Mouse (Mus musculus) heart, embryonic 16.5 days (tissue): ENCODE measurements around the gene Gm17387. TPM values are rescaled to one million over a fixed set of nuclear protein-coding genes. Genes with fewer than 3 reads are reported as not detected.
A peak's percentile ranks its signal among the peaks of the same experiment; 100 is the strongest.

ENCODE experiments used
- ATAC-seq: fragments of 200-750 bp; cut with Nextera tagmentation; replicated peaks from 2 replicates; pipeline ENCODE4 v1.8.0; 2017; ENCODE audit warnings: moderate number of reproducible peaks; ENCODE audit not compliant: insufficient read depth, low FRiP score; ENCODE audit errors: extremely low read depth
- H3K27ac ChIP-seq: fragments of 300-500 bp; sonication (generic); 2 replicates; pipeline ENCODE4 v1.5.1; 2014; ENCODE audit warnings: mild to moderate bottlenecking, low read length, control low read depth, moderate library complexity
- H3K27me3 ChIP-seq: fragments of 300-500 bp; sonication (generic); 2 replicates; pipeline ENCODE4 v1.6.1; 2014; ENCODE audit warnings: low read length, mixed read lengths; ENCODE audit not compliant: control insufficient read depth, insufficient read depth
- H3K36me3 ChIP-seq: fragments of 300-500 bp; sonication (generic); 2 replicates; pipeline ENCODE4 v1.6.1; 2014; ENCODE audit not compliant: control insufficient read depth, insufficient read depth
- H3K4me1 ChIP-seq: fragments of 300-500 bp; sonication (generic); 2 replicates; pipeline ENCODE4 v1.6.1; 2014; ENCODE audit warnings: low read length, mixed read lengths; ENCODE audit not compliant: control insufficient read depth, insufficient read depth
- H3K4me2 ChIP-seq: fragments of 300-500 bp; sonication (generic); 2 replicates; pipeline ENCODE4 v1.6.1; 2014; ENCODE audit warnings: low read depth, mild to moderate bottlenecking, control low read depth, low read length
- H3K4me3 ChIP-seq: fragments of 300-500 bp; sonication (generic); 2 replicates; pipeline ENCODE4 v1.5.1; 2014; ENCODE audit warnings: mild to moderate bottlenecking, control low read depth, low read length
- H3K9ac ChIP-seq: fragments of 300-500 bp; sonication (generic); 2 replicates; pipeline ENCODE4 v1.6.1; 2014; ENCODE audit warnings: low read length, control low read depth
- H3K9me3 ChIP-seq: fragments of 300-500 bp; sonication (generic); replicated peaks from 2 replicates; pipeline ENCODE4 v1.6.1; 2016; ENCODE audit warnings: low read length; ENCODE audit not compliant: control insufficient read depth
- whole genome bisulfite sequencing: fragments of 180-500 bp; shearing (Covaris S2); extraction: QIAGEN DNeasy Blood & Tissue Kit; methylation state at CpG from one replicate; pipeline ENCODE4 v1.1.7; 2014; 5-methylcytosine and 5-hydroxymethylcytosine counted together
- polyA plus RNA-seq: library from polyadenylated mRNA; unstranded; fragments of >200 nt; fragmentation: Nextera tagmentation; extraction: Ambion mirVana; gene quantifications from 2 replicates; pipeline ENCODE4 v1.2.1, GENCODE M21; 2015

Gene Gm17387
- polyA plus RNA-seq, 1 experiment from 2014 or later = not detected

DNA sequence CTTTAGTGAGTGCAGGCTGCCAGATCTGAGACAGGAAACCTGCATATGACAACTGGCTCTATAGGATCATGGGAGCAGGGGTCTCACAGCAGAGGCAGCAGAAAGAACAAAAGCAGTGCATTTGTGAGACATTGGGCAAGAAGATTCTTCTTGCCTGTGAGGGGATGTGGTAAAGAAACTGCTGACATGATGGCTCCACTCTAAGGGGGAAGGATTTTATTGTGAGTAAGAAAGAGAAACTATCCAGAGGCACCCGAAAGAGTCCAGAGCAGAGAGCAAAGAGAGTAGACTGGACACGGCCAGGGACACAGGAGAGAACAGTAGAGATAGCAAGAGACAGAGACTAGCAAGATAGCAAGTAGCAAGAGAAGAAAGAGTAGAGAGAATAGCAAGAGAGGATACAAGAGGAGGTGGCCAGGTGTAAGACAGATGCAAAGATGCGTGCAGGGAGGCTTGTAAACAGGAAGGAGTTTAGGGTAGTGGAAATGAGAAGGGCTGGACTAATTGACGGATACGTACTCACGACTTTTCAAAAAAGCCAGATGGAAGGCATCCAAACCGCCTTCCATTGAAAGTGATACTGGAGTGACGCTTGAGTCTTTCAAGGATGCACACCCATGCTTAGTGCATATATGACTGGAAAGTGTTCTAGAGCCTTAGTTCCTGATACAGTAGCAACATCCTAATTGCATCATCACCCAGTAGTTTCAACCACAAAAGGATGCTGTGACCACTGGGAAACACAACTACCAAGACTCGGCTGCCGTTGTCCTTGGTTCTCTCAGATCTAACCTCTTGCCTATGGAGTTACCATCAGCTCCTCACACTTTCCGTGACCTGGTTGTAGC lies 29.9 kb upstream of the Gm17387 start:
- ATAC-seq = no peak
- 72% methylated on average over 11 of the region's 11 CpGs for WGBS
- no peaks in the 10 kb centered on the region for H3K9me3 ChIP-seq

GRCm38 (mm10) chr7:141000881-141001708 lies 27.8 kb upstream of the Gm17387 start:
- no peak for ATAC-seq
- Histone ChIP-seq H3K27ac (no peak overlapping the region), H3K4me1 (no peaks in the 10 kb centered on the region), H3K9me3 (no peaks in the 10 kb centered on the region), H3K9ac (no peak overlapping the region), H3K4me2 (no peak overlapping the region), H3K27me3 (no peaks in the 10 kb centered on the region), H3K36me3 (no peaks in the 10 kb centered on the region), H3K4me3 (no peak overlapping the region)
- 76% methylated on average over 15 of the region's 15 CpGs for WGBS

More for the DNA sequence above, 29.9 kb upstream of the Gm17387 start:
- no peak overlapping the region for H3K9ac ChIP-seq
- H3K36me3 ChIP-seq = no peaks in the 10 kb centered on the region
- H3K27me3 ChIP-seq = no peaks in the 10 kb centered on the region
- H3K4me2 ChIP-seq = no peak overlapping the region
- 0 out of 2 replicates have a peak overlapping the region, but pooled peaks have one; percentile 9 for H3K27ac ChIP-seq
- H3K4me3 ChIP-seq = no peak overlapping the region
- no peaks in the 10 kb centered on the region for H3K4me1 ChIP-seq

DNA sequence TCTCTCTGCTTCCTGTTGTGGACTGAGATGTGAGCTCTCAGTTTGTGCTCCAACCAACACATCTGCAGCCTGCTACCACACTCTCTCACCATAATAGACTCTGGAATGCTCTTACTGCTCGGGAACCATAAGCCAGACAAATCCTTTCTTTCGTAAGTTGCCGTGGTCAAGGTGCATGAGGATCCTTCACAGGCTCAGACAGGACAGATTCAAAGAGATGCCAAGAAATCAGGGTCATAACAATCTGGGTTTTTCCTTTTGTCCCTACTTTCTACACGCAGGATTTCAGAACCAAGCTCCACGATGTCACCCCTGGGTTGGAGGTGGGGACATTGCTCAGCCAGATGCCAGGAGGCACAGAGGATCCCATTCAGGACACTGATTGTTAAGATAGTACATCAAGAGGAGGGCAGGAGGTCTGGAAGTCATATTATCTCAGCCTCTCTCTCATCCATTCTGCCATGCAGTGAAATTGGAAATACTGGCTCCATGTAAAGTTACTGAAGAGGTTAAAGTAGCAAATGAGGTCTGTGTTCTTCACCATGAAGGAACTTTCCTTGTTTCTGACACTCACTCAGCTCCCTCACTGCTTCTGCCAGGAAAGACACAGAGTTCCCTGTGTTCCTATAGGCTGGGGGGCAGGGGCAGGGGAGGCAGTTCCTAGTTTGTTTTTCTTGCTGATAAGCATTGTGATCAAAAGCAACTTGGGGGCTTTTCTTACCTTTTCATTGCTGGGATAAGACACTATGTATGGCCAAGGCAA lies 25.5 kb upstream of the Gm17387 start:
- no peak overlapping the region for H3K9ac ChIP-seq
- peaks cover 2% of the 10 kb centered on the region; the same call in 1 of the 2 replicates for H3K4me1 ChIP-seq
- 61% methylated on average over 5 of the region's 5 CpGs for WGBS
- no peak overlapping the region for H3K4me3 ChIP-seq
- no peak overlapping the region for H3K4me2 ChIP-seq
- H3K36me3 ChIP-seq = no peaks in the 10 kb centered on the region
- no peaks in the 10 kb centered on the region for H3K9me3 ChIP-seq
- ATAC-seq = no peak
- no peaks in the 10 kb centered on the region for H3K27me3 ChIP-seq
- no peak overlapping the region for H3K27ac ChIP-seq

DNA sequence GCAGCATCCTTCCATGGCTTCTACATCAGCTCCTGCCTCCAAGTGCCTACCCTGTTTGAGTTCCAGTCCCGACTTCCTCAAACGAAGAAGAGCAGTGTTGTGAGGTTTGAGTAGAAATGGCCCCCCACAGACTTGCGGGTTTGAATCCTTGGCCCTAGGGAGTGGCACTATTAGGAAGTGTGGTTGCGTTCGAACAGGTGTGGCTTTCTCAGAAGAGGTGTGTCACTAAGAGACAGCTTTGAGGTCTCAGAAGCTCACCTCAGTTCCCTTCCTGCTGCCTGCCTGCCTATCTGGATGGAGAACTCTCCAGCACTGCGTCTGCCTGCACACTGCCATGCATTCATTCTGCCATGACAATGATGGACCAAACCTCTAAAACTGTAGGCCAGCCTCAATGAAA lies 22.5 kb upstream of the Gm17387 start:
- WGBS = 79% methylated on average over 6 of the region's 6 CpGs
- Histone ChIP-seq H3K4me2 (no peak overlapping the region), H3K9ac (no peak overlapping the region), H3K27ac (no peak overlapping the region), H3K4me3 (no peak overlapping the region), H3K36me3 (no peaks in the 10 kb centered on the region), H3K4me1 (peaks cover 13% of the 10 kb centered on the region), H3K27me3 (no peaks in the 10 kb centered on the region), H3K9me3 (no peaks in the 10 kb centered on the region)
- no peak for ATAC-seq

DNA sequence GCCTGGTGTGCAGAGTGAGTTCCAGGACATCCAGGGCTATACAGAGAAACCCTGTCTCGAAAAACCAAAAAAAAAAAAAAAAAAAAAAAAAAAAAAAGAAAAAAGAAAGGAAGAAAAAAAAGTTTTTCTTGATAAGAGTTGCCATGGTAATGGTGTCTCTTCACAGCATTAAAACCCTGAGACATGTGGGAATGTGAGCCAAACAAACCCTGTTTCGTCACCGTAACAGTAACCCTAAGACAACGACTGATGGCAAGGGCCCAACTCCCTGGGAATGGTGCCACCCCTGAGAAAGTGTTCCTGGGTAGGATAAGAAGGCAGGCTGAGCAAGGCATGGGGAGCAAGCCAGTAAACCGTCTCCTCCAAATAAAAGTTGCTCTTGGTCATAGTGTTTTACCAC lies 22.0 kb upstream of the Gm17387 start:
- Histone ChIP-seq H3K27me3 (no peaks in the 10 kb centered on the region), H3K27ac (no peak overlapping the region), H3K9ac (no peak overlapping the region), H3K4me3 (no peak overlapping the region), H3K36me3 (no peaks in the 10 kb centered on the region), H3K4me1 (peaks cover 13% of the 10 kb centered on the region), H3K4me2 (no peak overlapping the region), H3K9me3 (no peaks in the 10 kb centered on the region)
- 58% methylated on average over 4 of the region's 5 CpGs for WGBS
- ATAC-seq = no peak

GRCm38 (mm10) chr7:141008312-141008761 lies 20.6 kb upstream of the Gm17387 start:
- Histone ChIP-seq H3K4me3 (no peak overlapping the region), H3K4me1 (peaks cover 13% of the 10 kb centered on the region), H3K9me3 (no peaks in the 10 kb centered on the region), H3K36me3 (no peaks in the 10 kb centered on the region), H3K4me2 (peak overlapping the region; percentile 47), H3K9ac (no peak overlapping the region), H3K27ac (no peak overlapping the region), H3K27me3 (no peaks in the 10 kb centered on the region)
- no peak for ATAC-seq
- WGBS = 6% methylated on average over 7 of the region's 7 CpGs

DNA sequence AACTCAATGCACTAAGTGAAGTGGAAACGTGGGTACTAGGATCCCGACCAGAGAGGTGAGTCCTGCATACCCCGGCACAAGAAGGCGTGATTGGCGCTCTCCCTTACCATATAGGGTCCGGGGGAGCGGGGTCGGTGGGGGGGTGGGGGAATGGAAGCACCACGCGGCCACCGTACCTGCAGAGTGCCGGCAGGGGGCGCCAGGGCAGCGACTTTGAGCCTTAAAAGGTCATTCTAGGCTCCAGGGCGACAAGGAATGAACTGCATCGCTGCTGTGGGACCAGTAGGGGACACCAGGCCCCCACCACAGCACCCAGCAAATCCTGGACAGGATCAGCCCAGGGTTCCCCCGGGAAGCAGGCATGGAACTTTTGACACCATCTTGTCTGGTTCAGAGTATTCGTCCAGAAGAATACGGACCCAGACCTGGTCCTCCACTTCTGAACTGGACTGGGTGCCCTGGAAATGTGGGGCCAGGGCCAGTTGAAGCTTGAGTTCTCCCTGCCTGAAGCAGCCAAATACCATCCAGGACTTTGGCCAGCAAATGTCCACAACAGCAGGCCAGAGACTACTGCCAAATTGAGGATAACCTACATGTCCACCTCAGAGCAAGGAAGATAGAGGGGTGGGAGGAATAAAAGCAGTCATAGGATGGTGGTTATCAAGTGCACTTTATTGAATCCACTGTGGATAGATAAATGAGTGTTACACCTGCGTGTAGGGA lies 19.8 kb upstream of the Gm17387 start:
- peak; percentile 69; the same call in 1 of the 2 replicates for ATAC-seq
- 7% methylated on average over 20 of the region's 20 CpGs for WGBS
- Histone ChIP-seq H3K27ac (0 out of 2 replicates have a peak overlapping the region, but pooled peaks have one; percentile 5), H3K9me3 (no peaks in the 10 kb centered on the region), H3K4me2 (peak overlapping the region; percentile 47), H3K4me1 (peaks cover 13% of the 10 kb centered on the region), H3K27me3 (no peaks in the 10 kb centered on the region), H3K4me3 (peak overlapping the region; percentile 50), H3K36me3 (no peaks in the 10 kb centered on the region), H3K9ac (0 out of 2 replicates have a peak overlapping the region, but pooled peaks have one; percentile 7)

DNA sequence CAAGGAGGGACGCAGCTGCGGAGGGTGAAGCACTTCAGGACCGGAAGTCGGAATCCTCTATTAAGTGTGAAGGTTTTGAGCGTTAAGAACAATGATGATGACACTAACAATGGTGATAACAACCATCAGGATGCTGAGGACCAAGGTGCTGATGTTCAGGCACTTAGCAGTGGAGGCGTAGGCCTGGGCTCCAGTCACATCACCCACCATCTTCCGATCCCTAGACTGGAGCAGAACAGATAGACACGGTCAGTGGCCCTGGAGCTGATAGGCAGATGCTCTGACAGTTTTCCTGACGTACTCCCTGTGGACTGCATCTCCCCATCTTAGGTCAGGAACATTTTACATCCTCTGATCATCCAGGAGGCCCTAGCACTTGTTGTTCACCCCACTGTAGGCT lies 19.3 kb upstream of the Gm17387 start:
- Histone ChIP-seq H3K9me3 (no peaks in the 10 kb centered on the region), H3K27ac (peak overlapping the region; percentile 54; the same call in 1 of the 2 replicates), H3K4me1 (peaks cover 13% of the 10 kb centered on the region), H3K27me3 (no peaks in the 10 kb centered on the region), H3K36me3 (no peaks in the 10 kb centered on the region), H3K9ac (peak overlapping the region; percentile 65), H3K4me2 (peak overlapping the region; percentile 47), H3K4me3 (peak overlapping the region; percentile 50)
- 76% methylated on average over 9 of the region's 9 CpGs for WGBS
- no peak for ATAC-seq
